Mouse (Mus musculus): ENCODE measurements around the gene Cobll1. TPM values are rescaled to one million over a fixed set of nuclear protein-coding genes. Genes with fewer than 3 reads are reported as not detected.

Cobll1 gene
- polyA plus RNA-seq, 1 experiment from 2014 or later: 3.0 TPM

GRCm38 (mm10) chr2:65050776-65051175, 188.4 kb downstream of the Cobll1 start:
- WGBS: 90% methylated on average over 3 of the region's 3 CpGs
- H3K4me2 ChIP-seq (replicated peaks): no peak overlapping the region
- H3K36me3 ChIP-seq: no peaks in the 10 kb centered on the region
- no peak overlapping the region for H3K4me3 ChIP-seq
- no peak overlapping the region for H3K9ac ChIP-seq
- ATAC-seq (ENCODE audit: low FRiP score, low read depth): no peak
- H3K9me3 ChIP-seq: no peaks in the 10 kb centered on the region
- no peaks in the 10 kb centered on the region for H3K4me1 ChIP-seq
- no peak overlapping the region for H3K27ac ChIP-seq
- no peaks in the 10 kb centered on the region for H3K27me3 ChIP-seq

DNA sequence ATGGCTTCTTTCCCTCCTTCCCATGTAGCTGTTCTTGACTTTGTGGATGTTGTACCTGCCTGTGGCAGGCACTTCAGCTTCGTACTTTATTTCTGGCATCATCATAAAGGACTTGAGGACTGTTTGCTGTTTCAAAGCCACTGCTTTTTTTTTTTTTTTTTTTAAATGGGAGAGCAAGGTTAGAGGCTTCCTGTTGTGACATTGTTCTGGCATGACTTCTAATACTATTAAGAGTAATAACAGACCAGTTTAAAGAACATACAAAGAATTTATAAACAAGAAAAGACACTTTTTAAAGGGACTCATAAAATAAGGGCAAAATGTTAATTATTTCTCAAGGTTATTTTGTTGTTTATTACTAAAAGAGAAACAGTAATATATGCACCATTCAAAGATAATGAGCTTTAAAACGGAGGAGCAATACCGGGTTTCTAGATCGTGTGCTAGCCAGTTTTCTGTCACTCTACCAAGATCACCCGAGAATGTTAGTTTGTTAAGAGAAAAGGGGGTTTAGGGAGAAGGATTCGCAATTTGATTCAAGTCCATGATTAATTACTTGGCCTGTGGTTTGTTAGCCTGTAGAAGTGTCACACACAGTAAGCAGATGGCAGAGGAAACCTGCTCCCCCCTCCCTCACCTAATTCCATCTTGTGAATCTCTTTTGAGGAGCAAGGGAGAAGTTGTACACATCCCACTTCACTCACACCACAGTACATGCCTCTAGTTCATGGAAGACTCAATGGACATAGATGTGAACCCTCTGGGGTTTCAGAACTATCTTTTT, 190.8 kb downstream of the Cobll1 start:
- no peak overlapping the region for H3K4me2 ChIP-seq (replicated peaks)
- H3K4me1 ChIP-seq: no peaks in the 10 kb centered on the region
- H3K36me3 ChIP-seq: no peaks in the 10 kb centered on the region
- no peak overlapping the region for H3K27ac ChIP-seq
- H3K4me3 ChIP-seq: no peak overlapping the region
- H3K9ac ChIP-seq: no peak overlapping the region
- ATAC-seq (ENCODE audit: low FRiP score, low read depth): no peak
- 55% methylated on average over 6 of the region's 6 CpGs for WGBS
- no peaks in the 10 kb centered on the region for H3K27me3 ChIP-seq
- H3K9me3 ChIP-seq: no peaks in the 10 kb centered on the region

Other genes starting within 250 kb of the Cobll1 start
- gene Grb14, start 214.4 kb downstream of the Cobll1 start, polyA plus RNA-seq (2015; fragmentation: Nextera tagmentation; extraction: Ambion mirVana): 8.6 TPM in 2 replicates
- gene Slc38a11, start 124.6 kb upstream of the Cobll1 start, polyA plus RNA-seq (2015; fragmentation: Nextera tagmentation; extraction: Ambion mirVana): 0.45 and 0.75 TPM in 2 replicates

Data from limb, embryonic 13.5 days (tissue).